Mouse (Mus musculus) left cerebral cortex, adult 2 months (tissue): ENCODE data around the gene Best3. TPM values are rescaled to one million over a fixed set of nuclear protein-coding genes. Genes with fewer than 3 reads are reported as not detected.
"Not testable (repeated sequence)": the region's sequence is repeated elsewhere in the genome, so short reads cannot be mapped to it uniquely, and the experiment has no call there.

Experiments
- DNase-seq, 2 experiments: peaks; one replicate each; pipeline ENCODE4 v3.0.0; 2021 to 2022; ENCODE audit warnings: low spot score in 2 of 2, mixed read lengths in 1 of 2; ENCODE audit errors: extremely low spot score in 1 of 2
- H3K27ac ChIP-seq: fragments of 200-600 bp; 2 replicates; pipeline ENCODE4 v1.8.1; 2022
- H3K4me3 ChIP-seq: fragments of 200-600 bp; 2 replicates; pipeline ENCODE4 v1.8.1; 2022
- CTCF ChIP-seq: fragments of 200-600 bp; IDR thresholded peaks from 2 replicates; pipeline ENCODE4 v1.8.1; 2022; ENCODE audit warnings: antibody characterized with exemption, mild to moderate bottlenecking, moderate library complexity
- intact Hi-C: fragments of 180-260 bp; cut with DNase I; formaldehyde crosslinking; loops from one replicate; pipeline ENCODE4 v1.15.1; 2025
- total RNA-seq, 2 experiments: library from RNA; stranded (reverse); gene quantifications; 2 replicates each; pipeline ENCODE4 v1.2.3; 2021

Gene Best3
- total RNA-seq, 2 experiments from 2014 or later, result 0.12 to 0.29 TPM

- no peak overlapping the region for H3K4me3 ChIP-seq
- no peak for DNase-seq
- intact Hi-C loops, result loop anchor here (5.0 kb wide), 1 partner anchor 54 kb away; no protein-coding TSS in a partner anchor
- H3K27ac ChIP-seq, result no peak overlapping the region
- TF ChIP-seq CTCF, result no peak
Measured at GRCm38 (mm10) chr10:117011047-117011446, 24.9 kb downstream of the Best3 start.

GRCm38 (mm10) chr10:117013689-117014390, 27.7 kb downstream of the Best3 start:
- peak; percentile 31 to 32 for DNase-seq
- H3K4me3 ChIP-seq, result no peak overlapping the region
- TF ChIP-seq CTCF, result no peak; the same call in 1 of the 2 replicates

GRCm38 (mm10) chr10:117014565-117014964, 28.5 kb downstream of the Best3 start:
- H3K27ac ChIP-seq, result peak overlapping the region; percentile 44; the same call in 1 of the 2 replicates
- no peak for DNase-seq
- intact Hi-C loops, result loop anchor here (5.0 kb wide), 1 partner anchor 57 kb away; no protein-coding TSS in a partner anchor
- TF ChIP-seq CTCF, result no peak
- no peak overlapping the region for H3K4me3 ChIP-seq

More at GRCm38 (mm10) chr10:117013689-117014390, 27.7 kb downstream of the Best3 start:
- peak overlapping the region; percentile 44 for H3K27ac ChIP-seq
- intact Hi-C loops, result loop anchor here (5.0 kb wide), 1 partner anchor 57 kb away; no protein-coding TSS in a partner anchor

GRCm38 (mm10) chr10:117018281-117018840, 32.2 kb downstream of the Best3 start:
- no peak overlapping the region for H3K4me3 ChIP-seq
- intact Hi-C loops, result no loop called here
- H3K27ac ChIP-seq, result no peak overlapping the region
- no peak for TF ChIP-seq CTCF
- no peak for DNase-seq

GRCm38 (mm10) chr10:117021020-117021754, 35.1 kb downstream of the Best3 start:
- no peak overlapping the region for H3K4me3 ChIP-seq
- no peak for TF ChIP-seq CTCF
- no peak overlapping the region for H3K27ac ChIP-seq
- no peak for DNase-seq
- intact Hi-C loops, result no loop called here

GRCm38 (mm10) chr10:117023693-117024092, 37.6 kb downstream of the Best3 start:
- no peak for TF ChIP-seq CTCF
- Histone ChIP-seq H3K4me3 (no peak overlapping the region), H3K27ac (no peak overlapping the region)
- DNase-seq, result no peak
- intact Hi-C loops, result no loop called here

- intact Hi-C loops, H3K4me3 ChIP-seq, H3K27ac ChIP-seq, DNase-seq: not testable (repeated sequence)
Measured at GRCm38 (mm10) chr10:117025776-117026175, 39.7 kb downstream of the Best3 start.

- no peak for TF ChIP-seq CTCF
- intact Hi-C loops, result no loop called here
Measured at GRCm38 (mm10) chr10:117026176-117026575, 40.1 kb downstream of the Best3 start.

GRCm38 (mm10) chr10:117031160-117031559, 45.0 kb downstream of the Best3 start:
- intact Hi-C loops, result no loop called here
- no peak overlapping the region for H3K27ac ChIP-seq
- no peak overlapping the region for H3K4me3 ChIP-seq
- no peak for TF ChIP-seq CTCF
- DNase-seq, result no peak

More at GRCm38 (mm10) chr10:117026176-117026575, 40.1 kb downstream of the Best3 start:
- no peak for DNase-seq
- H3K4me3 ChIP-seq, result no peak overlapping the region
- H3K27ac ChIP-seq, result no peak overlapping the region

- peak; percentile 87 for TF ChIP-seq CTCF
- peak; percentile 76 to 78 for DNase-seq
- intact Hi-C loops, result loop anchor here (2.0 kb wide), 1 partner anchor 83 kb away; the partner anchor contains the start of gene Rab3ip
- H3K4me3 ChIP-seq, result no peak overlapping the region
- H3K27ac ChIP-seq, result no peak overlapping the region
Measured at GRCm38 (mm10) chr10:117033785-117034184, 47.7 kb downstream of the Best3 start.

- intact Hi-C loops, result no loop called here
- Histone ChIP-seq H3K4me3 (no peak overlapping the region), H3K27ac (no peak overlapping the region)
- peak; percentile 41 for TF ChIP-seq CTCF
- no peak for DNase-seq
Measured at GRCm38 (mm10) chr10:117040355-117040754, 54.2 kb downstream of the Best3 start.

GRCm38 (mm10) chr10:117042295-117042694, 56.2 kb downstream of the Best3 start:
- no peak overlapping the region for H3K4me3 ChIP-seq
- TF ChIP-seq CTCF, result no peak
- DNase-seq, result no peak
- H3K27ac ChIP-seq, result no peak overlapping the region
- intact Hi-C loops, result no loop called here

- intact Hi-C loops, DNase-seq: not testable (repeated sequence)
Measured at GRCm38 (mm10) chr10:117043497-117044166, 57.5 kb downstream of the Best3 start.

More at GRCm38 (mm10) chr10:117043497-117044166, 57.5 kb downstream of the Best3 start:
- H3K27ac ChIP-seq, H3K4me3 ChIP-seq: not testable (repeated sequence)
